14 mouse cellular contexts compared by ENCODE assay signal in the genomic region with DNA sequence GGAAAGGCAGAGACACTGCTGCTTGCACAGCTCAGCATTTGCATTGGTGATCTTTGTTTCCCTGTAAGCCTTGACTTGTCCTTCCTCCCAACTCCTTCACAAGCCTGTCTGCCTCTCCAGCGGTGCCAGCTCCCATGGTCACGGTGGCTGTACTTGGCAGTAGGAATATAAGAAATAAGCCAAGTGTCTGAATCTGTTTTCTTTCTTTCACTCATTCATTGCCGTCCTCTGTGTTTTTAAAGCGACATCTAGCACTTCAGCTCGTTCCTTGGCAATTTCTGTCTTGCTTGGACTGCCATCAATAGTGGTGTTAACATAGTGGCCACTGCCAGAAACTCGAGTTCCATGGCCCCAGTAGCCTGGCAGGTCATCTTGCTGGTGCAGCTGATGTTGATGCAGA.
DNase-seq lines count a peak whose midpoint lies in the region; ATAC-seq and TF ChIP-seq lines count a peak whose summit lies in the region.
"Had no signal": no experiment of that assay in that cellular context is flagged by ENCODE, and none has a peak within 500 bp of the region (broad histone marks: within the 10 kb centered on the region; RNA-seq: fewer than 3 reads in every experiment).

No protein-coding gene starts in this region.

- H3K9ac ChIP-seq in midbrain, embryonic 16.5 days (ENCODE audit: low read depth, low read length): no peak overlapping the region
- no peak overlapping the region for H3K9ac ChIP-seq in midbrain, embryonic 15.5 days

- DNase-seq in gastrocnemius, adult 2 months: peak; percentile 14
- no peak for DNase-seq in gastrocnemius, adult 8-10 months (ENCODE audit: low spot score in 2 of 2)
- peak; percentile 23 to 43 for DNase-seq in layer of hippocampus, adult 8-10 months (ENCODE audit: low spot score in 2 of 2)
- peak; percentile 43 for DNase-seq in left cerebral cortex, postnatal 4 days
- no peak for DNase-seq in T-cell, adult 2 months (ENCODE audit: low spot score)
- DNase-seq: adrenal gland, adult 8-10 months; kidney, adult 18-20 months; lung, postnatal 14 days; spleen, adult 18-20 months had no signal

- H3K9me3 ChIP-seq in midbrain, embryonic 16.5 days (replicated peaks; ENCODE audit: control insufficient read depth, low read length, poor library complexity, severe bottlenecking): no peaks in the 10 kb centered on the region
- no peaks in the 10 kb centered on the region for H3K9me3 ChIP-seq in midbrain, embryonic 15.5 days

- peak; percentile 11; the same call in 1 of the 2 replicates for ATAC-seq in midbrain, embryonic 16.5 days
- no peak for ATAC-seq in midbrain, embryonic 15.5 days (replicated peaks)

- no peak overlapping the region for H3K27ac ChIP-seq in gastrocnemius, adult 2 months
- H3K27ac ChIP-seq in midbrain, embryonic 16.5 days (ENCODE audit: low read length): no peak overlapping the region
- no peak overlapping the region for H3K27ac ChIP-seq in midbrain, embryonic 15.5 days

- WGBS in midbrain, embryonic 16.5 days: 67% methylated on average over 6 of the region's 6 CpGs
- 76% methylated on average over 6 of the region's 6 CpGs for WGBS in midbrain, embryonic 15.5 days

- no peaks in the 10 kb centered on the region for H3K4me1 ChIP-seq in midbrain, embryonic 16.5 days (ENCODE audit: control insufficient read depth, insufficient read depth, low read length)
- H3K4me1 ChIP-seq in midbrain, embryonic 15.5 days: no peaks in the 10 kb centered on the region

- no peaks in the 10 kb centered on the region for H3K27me3 ChIP-seq in midbrain, embryonic 16.5 days (ENCODE audit: control insufficient read depth, insufficient read depth, low read depth, low read length)
- no peaks in the 10 kb centered on the region for H3K27me3 ChIP-seq in midbrain, embryonic 15.5 days (replicated peaks)
- H3K27me3 ChIP-seq: CH12.LX had no signal

- H3K4me3 ChIP-seq in gastrocnemius, adult 2 months: no peak overlapping the region
- H3K4me3 ChIP-seq in midbrain, embryonic 16.5 days (ENCODE audit: low read depth, low read length): no peak overlapping the region
- H3K4me3 ChIP-seq in midbrain, embryonic 15.5 days: no peak overlapping the region

- H3K4me2 ChIP-seq in midbrain, embryonic 16.5 days (ENCODE audit: low read length): no peak overlapping the region
- no peak overlapping the region for H3K4me2 ChIP-seq in midbrain, embryonic 15.5 days
- H3K4me2 ChIP-seq: liver, embryonic 11.5 days; midbrain, embryonic 11.5 days had no signal

- no peak for TF ChIP-seq CTCF in gastrocnemius, adult 2 months (IDR thresholded peaks at IDR 0.05)

- intact Hi-C loops in gastrocnemius, adult 2 months (cut with DNase I): loop anchor here (10.0 kb wide), 1 partner anchor 678 kb away; no protein-coding TSS in a partner anchor
- intact Hi-C loops in left cerebral cortex, postnatal 4 days (cut with DNase I): loop anchor here (10.0 kb wide), 1 partner anchor 518 kb away; no protein-coding TSS in a partner anchor

- H3K36me3 ChIP-seq in midbrain, embryonic 16.5 days (ENCODE audit: control insufficient read depth, insufficient read depth, low read length): no peaks in the 10 kb centered on the region
- H3K36me3 ChIP-seq in midbrain, embryonic 15.5 days (replicated peaks): no peaks in the 10 kb centered on the region

Comparison
In these comparisons a context has a peak if more than half of its experiments do, and no peak if none do; other contexts are left out.
1. DNase-seq: peak in gastrocnemius, adult 2 months (single experiment), layer of hippocampus, adult 8-10 months (2 of 2) and left cerebral cortex, postnatal 4 days (single experiment); none in gastrocnemius, adult 8-10 months (0 of 2) and T-cell, adult 2 months (single experiment).